Mouse (Mus musculus): ENCODE data around the gene Pbld2.
A peak's percentile ranks its signal among the peaks of the same experiment; 100 is the strongest.

The Pbld2 gene

DNA sequence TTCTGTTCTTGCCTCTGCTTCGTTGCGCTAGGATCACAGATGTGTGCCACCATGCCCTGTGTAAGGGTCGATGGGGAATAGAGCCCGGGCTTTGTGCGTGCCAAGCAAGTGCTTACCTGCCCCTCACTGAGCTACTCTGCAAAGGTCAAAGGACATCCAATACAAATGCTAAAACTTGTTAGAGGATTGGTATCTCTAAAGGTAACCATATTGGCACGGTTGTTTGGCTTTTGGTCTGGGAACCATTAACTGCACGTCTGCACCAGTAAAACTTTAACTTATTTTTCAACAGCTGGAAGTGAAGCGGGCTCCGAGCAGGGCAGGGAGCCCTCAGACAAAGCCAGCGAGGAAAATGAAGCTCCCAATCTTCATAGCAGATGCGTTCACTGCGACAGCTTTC lies 37.2 kb downstream of the Pbld2 start:
- no peak for DNase-seq (ENCODE audit: extremely low spot score, low spot score)

DNA sequence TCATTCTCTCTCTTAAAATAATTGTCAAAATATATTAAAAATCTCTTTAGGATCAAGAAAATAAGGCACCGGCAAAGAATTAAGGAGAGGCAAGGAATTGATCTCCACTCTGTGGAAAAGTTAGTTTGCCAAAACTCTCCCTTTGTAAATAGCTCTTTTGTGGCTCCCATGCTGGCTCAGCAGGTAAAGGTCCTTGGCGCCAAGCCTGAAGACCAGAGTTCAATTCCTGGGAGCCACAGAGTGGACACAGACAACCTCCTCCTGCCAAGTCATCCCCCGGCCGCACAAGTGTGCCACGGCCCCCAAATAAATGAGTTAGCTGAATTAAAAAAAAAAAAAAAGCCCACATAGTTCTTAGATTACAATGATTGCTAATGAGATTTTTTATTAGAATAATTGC lies 38.6 kb downstream of the Pbld2 start:
- DNase-seq (ENCODE audit: extremely low spot score, low spot score), result no peak

DNA sequence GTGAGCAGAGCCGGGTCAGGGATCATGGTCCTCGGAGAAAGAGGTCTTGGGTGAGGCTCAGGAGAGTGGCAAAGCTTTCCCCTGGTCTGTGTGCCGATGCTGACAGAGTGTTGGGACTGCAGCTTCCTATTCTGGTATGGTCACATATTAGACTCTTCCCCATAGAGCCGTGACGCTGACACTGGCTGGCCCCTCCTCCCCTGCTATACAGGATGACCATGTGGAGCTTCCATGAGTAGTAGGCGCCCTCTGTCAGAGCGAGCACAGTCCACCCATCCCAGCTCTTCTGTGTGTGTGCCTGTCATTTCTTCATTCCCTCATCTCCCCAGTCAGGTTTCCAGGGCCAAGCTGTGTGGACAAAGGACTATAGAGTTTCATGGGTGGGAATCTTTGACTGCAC lies 39.2 kb downstream of the Pbld2 start:
- DNase-seq (ENCODE audit: extremely low spot score, low spot score), result no peak

DNA sequence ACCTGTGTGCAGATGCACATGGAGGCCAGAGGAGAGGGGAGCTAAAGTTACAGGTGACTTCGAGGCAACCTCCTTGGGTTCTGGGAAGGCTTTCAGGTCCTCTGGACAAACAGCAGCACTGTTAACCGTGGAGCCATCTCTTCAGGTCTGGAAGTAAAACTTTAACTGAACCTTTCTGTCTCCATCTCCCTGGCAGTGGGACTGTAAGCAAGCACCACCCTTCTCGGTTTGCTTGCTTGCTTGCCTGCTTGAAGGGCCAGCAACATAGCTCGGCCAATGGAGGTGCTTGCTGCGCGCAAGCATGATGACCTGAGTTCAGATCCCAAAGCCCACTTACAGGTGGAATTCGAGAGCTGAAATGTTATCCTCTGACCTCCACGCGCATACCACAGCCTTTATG lies 40.4 kb downstream of the Pbld2 start:
- no peak for DNase-seq (ENCODE audit: extremely low spot score, low spot score)

DNA sequence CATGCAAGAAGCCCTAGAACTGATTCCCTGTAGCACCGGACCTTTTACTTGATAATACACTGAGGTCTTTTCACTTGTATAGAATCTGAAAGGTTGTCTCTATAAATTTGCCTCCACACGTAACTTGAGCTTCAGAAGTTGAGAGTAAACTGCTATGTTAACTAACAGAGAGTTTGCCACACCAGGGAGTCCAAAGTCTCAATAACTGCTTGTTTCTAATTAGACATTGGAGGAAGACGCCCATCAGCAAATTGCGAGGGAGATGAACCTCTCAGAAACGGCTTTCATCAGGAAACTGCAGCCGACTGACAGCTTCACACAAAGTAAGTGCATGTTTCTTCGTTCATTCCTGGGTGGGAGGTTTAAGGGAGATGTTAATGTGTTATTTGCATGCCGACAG lies 41.4 kb downstream of the Pbld2 start:
- DNase-seq (ENCODE audit: extremely low spot score, low spot score), result no peak

DNA sequence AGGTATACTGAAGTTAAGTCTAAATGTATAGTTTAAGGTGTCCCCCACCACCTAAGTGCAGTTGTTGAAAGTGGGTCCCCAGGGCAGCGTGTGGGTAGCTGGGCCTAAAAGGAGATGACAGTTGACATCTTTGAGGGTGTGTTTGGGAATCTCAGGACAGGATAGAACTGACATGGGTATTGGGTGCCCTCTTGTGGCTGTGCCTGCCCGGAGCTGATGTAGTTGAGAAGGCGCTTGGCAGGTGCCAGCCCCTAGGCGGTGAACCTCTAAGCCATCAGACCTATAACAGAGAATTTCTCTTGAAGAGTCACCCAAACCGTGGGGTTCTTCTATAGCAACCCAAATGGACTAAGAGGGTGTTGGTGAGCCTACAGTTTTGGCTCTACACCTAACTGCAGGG lies 41.9 kb downstream of the Pbld2 start:
- peak; percentile 68 for DNase-seq (ENCODE audit: extremely low spot score, low spot score)

DNA sequence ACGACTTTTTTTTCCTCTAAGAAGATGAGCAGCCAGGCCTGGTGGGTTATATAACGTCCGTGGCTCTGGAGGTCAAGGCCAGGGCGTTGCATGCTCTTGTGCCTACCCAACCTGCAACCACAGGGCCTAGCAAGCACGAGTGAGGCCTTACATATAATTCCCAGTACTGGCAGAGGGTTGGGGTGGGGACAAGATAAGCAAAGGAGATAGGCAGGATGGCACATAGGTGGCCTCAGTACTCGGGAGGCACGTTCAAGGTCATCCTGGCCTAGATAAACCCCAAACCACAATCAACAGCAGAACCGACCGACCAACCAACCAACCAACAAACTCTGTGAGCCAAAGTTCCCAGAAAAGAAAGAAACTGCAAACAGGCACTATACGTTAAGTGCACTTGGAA lies 62.2 kb downstream of the Pbld2 start:
- no peak for DNase-seq (ENCODE audit: extremely low spot score, low spot score)

DNA sequence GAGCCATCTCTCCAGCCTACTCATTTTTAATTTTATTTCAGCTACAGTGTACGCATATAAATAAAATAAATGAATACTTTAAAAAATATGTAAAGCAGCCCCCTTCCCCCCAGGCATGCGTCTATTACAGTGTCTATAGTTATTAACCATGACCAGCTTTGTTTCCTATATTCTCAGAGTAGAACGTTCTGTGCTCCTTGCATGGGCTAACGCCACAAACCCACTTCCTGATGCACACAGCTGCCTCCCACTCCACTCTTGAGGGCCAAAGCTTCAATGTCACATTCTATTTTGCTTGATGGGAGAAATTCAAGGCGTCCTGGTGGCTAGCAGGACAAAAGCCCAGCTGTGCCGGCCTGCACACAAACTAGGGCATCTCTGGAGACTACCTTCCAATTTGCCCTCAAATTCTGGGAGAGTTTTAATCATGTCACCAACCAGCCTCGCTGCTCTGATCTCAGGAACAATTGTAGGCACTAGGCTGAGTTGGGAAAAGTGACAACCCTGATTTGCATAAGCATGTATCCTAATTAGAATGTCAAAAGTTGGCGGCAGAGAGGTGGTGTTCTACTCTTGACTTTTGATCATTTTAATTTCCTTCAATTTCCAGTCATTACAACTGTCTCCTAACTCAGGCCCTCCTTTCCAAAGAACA lies 65.1 kb downstream of the Pbld2 start:
- DNase-seq (ENCODE audit: extremely low spot score, low spot score), result no peak

DNA sequence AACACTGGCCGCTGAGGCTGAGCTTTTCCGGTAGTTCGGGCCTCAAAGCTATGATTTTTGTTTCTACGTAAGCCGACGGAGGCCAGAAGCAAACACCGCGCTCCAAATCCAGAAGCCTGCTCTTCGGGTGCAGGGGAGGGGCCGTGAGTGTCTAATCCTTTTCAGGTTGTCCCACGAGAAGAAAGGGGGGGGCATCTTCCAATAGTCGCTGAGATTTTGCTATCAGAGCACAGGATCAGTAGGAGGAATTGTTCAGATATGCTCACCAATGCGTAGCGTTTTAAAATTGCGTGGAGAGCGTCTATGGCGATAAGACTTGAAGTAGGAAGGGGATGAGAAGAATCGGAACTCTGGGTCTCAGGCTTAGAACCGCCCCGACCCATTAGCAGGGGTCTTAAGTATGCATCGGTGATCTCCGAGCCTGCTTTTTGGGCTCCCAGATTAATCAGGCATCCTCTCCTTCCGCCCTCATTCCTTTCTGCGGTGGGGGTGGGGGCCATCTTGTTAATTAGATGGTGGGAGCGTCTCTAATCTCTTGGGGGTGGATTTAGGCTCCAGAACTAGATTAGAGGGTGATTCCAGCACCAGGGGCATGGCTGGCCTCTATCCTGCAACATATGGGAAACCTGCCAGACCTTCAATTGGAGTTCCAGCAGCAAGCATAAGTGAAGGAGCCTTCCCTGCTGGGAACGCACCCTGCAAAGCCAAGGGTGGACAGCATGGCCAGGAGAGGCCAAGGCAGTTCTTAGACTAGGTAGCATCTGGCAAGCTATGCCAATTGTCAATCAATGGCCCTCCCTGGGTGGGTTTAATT lies 65.8 kb downstream of the Pbld2 start:
- no peak for DNase-seq (ENCODE audit: extremely low spot score, low spot score)

DNA sequence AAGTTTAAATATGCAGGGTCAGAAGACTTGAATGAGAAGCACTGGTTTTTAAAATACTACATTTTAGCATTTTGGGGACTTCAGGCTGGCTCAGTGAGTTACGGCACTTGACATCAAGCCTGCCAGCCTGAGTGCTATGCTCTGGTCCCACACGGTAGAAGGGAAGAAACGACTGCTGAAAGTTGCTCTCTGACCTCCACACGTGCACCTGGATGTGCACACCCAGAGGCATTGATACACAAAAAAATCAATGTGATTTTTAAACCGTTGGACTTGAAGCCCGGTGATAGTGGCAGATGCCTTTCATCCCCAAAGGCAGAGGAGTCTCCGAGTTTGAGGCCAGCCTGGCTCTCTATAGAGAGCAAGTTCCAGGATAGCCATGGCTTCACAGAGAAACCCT lies 67.8 kb downstream of the Pbld2 start:
- DNase-seq (ENCODE audit: extremely low spot score, low spot score), result no peak

DNA sequence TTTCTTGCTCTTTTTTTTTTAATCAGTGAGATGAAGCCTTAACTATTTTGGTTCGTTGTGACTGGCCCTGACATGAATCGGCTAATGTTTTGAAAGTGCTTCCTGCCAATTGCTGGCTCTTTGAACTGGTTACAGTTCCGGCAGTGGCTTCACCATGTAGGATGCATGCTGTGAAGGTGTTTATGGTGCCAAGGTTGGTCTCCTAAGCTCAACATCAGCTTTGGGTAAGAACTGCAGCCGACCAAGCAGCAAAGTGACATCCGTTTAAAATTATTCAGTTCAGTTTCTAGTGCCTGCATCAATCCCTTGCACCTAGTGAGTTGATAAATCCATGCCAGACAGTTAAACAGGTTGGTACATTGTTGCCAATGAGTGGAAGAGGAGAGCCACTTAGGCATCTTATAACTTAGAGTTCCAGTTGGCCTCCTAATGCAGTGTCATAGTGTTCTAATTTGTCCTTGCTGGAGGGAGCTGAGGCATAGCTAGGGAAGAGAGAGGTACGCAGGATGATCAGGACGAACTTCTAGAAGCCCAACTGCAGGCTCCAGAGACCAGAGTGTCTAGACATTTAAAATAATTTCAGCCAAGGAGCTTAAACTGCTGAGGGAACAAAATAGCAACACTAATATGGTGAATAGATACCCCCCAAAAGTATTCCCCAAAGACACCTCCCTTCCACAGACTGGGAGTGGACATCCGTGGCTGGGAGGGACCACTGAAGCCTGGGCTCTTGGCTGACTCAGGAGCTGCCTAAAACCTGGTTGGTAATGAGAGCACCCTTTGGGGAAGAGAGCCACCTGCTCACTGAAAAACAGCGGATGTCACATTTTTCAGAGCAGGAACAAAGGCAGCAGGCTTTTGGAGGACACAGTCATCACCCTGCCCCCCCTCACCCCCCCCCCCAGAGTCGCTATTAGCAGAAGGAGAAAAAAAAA lies 68.8 kb downstream of the Pbld2 start:
- DNase-seq (ENCODE audit: extremely low spot score, low spot score), result no peak

DNA sequence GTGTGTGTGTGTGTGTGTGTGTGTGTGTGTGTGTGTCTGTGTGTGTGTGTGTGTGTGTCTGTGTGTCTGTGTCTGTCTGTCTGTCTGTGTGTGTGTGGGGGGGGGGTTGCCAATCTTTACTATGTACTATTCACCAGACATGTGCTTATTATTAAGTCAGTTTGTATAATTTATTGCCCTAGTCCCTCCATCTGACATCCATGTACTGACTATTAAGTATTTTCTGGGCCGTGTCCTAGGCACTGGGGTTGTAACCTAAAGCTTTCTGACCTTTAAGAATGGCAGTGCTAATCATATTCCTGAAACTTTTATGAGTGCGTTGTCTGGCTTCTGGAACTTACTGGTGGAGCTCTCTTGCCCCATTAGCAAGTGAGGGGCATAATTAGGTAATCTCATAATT lies 72.6 kb downstream of the Pbld2 start:
- DNase-seq (ENCODE audit: extremely low spot score, low spot score), result no peak

DNA sequence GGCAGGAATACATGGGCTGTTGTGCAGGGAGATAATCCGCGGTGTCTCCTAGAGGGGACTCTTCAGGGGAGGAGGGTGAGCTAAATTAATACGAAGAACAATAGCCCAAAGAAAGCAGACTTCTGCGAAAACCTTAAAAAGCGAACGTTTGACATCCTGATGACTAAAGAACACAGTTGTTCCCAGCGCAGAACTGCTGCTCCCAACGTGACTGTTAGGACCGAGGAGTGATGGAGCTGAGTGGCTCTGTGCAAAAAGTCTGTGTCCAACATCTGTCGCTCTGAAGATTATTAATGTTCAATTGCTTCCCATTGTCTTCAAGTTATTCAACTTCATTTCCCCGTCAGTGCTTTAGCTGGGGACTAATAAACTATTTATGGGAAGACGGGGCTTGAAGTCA lies 74.1 kb downstream of the Pbld2 start:
- DNase-seq (ENCODE audit: extremely low spot score, low spot score), result no peak

DNA sequence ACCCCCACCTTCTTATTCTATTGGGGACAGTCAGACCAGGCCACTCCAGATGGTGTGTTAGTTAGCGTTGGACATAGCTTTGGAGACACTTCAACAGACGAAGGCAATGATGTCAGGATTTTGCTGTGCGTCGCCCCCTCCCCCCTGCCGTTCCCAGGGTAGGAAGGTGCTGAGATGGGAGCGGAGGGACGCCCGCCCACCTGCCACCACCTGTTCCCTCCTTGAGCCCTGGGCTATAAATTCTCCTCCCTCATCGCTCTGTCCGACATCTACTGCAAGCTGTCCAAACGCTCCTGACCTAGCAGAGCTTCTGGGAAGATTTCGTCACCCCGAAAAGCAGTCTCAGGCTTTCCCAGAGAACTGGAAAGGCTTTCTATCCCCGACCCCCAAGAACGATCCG lies 75.4 kb downstream of the Pbld2 start, which contains the start of gene Atoh7:
Gene Atoh7 (plus strand): TSS at position 131 of the 400 bp plus-strand sequence.
- DNase-seq (ENCODE audit: extremely low spot score, low spot score), result no peak

DNA sequence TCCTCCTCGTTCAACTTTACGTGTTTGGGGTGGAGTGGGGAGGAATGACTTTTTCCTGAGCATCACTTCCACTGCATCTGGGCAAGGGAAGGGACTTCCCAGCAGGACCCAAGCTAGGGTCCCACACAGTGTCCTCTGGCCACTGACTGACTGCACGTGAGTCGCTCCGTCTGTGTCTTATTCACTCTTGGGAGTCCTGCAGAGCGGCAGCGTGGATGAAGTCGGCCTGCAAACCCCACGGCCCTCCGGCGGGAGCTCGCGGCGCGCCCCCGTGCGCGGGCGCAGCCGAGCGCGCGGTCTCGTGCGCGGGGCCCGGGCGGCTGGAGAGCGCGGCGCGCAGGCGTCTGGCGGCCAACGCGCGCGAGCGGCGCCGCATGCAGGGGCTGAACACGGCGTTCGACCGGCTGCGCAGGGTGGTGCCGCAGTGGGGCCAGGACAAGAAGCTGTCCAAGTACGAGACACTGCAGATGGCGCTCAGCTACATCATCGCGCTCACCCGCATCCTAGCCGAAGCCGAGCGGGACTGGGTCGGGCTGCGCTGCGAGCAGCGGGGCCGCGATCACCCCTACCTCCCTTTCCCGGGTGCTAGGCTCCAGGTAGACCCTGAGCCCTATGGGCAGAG lies 75.9 kb downstream of the Pbld2 start:
- DNase-seq (ENCODE audit: extremely low spot score, low spot score), result peak; percentile 76

DNA sequence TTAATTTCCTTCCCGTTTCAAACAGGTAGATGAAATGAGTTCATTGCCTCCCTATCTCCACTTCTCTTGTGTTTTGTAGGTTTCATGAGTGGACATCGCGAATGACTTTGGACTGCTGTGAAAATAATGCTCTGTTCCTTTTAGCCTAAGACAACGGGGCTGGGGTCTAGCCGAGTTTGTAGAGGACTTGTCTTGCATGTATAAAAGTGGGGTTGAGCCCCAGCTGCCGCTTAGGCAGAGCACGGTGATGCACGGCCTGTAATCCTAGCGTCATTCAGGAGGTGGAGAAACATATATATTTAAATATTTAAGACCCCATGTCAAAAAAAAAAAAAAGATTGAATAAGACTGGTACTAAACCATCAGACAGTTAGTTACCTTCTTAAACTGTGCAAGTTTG lies 76.5 kb downstream of the Pbld2 start:
- no peak for DNase-seq (ENCODE audit: extremely low spot score, low spot score)
